Mouse (Mus musculus): Measurements from ENCODE around the gene Myl7.

Myl7 gene

DNA sequence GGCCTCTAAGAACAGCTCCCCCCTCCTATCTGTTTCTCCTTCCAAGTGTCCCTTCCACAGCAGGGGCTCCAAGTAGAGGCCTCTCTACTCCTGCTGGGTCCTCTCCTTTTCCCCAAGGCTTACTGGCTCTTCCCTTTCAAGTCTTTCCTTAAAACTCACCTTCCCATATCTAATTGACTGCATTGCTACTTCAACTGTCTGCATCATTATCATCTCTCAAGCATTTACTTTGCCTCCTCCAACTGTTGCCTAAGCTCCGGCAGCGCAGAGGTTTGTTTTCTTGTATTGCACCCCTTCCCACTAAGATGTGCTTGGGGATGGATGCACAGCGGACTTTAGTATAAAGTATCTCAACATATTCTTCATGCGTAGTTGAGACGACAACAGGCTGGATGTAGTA lies 21.2 kb downstream of the Myl7 start:
- in situ Hi-C loops (cut with MboI; ENCODE audit: unreplicated experiment in 2 of 2): loop anchor here in 1 of 2 experiments (5.0 kb wide), 1 partner anchor 40 kb away; the partner anchor contains the start of gene Polm

DNA sequence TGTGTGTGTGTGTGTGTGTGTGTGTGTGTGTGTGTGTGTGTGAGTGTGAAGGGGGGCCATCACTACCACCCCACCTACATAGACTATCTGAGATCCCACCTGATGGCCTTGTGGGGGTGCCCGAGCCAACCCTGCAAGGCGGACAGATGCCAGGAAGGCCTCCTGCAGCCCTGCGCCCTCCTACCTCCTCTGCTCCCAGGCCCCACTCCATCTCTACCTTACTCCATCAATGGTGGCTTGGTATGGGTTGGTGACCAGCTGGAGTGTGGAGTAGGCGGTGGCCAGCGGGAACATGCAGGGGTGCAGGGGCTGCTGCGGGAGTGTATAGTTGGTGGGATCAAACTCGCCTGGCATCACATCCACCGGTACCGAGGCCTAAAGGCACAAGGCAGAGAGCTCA lies 25.4 kb downstream of the Myl7 start:
- in situ Hi-C loops (cut with MboI; ENCODE audit: unreplicated experiment in 2 of 2): no loop called here

DNA sequence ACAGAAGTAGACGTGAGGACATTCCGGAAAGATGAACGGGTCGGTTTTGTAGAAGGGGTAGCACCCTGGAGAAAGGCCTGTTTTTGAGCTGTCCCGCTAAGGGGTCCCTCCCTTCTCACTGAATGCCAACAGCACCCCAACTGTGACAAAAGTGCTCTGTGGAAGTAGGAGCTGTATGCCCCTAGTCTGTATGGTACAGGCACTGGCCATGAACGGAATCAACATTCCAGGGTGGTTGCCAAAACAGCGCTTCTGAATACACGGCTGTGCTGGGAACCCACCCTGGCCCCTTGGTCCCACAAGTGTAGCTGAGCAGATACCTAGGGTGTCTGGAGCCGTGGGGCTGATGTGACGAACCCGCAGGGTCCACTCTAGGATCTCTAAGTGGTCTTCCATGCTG lies 25.9 kb downstream of the Myl7 start:
- in situ Hi-C loops (cut with MboI; ENCODE audit: unreplicated experiment in 2 of 2): no loop called here

DNA sequence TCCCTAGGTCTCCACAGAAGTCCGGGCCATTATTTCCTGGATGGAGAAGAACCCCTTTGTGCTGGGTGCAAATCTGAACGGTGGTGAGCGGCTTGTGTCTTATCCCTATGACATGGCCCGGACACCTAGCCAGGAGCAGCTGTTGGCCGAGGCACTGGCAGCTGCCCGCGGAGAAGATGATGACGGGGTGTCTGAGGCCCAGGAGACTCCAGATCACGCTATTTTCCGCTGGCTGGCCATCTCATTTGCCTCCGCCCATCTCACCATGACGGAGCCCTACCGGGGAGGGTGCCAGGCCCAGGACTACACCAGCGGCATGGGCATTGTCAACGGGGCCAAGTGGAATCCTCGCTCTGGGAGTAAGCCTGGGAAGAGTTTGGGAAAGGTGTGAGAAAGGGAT lies 28.5 kb downstream of the Myl7 start:
- in situ Hi-C loops (cut with MboI; ENCODE audit: unreplicated experiment in 2 of 2): no loop called here

DNA sequence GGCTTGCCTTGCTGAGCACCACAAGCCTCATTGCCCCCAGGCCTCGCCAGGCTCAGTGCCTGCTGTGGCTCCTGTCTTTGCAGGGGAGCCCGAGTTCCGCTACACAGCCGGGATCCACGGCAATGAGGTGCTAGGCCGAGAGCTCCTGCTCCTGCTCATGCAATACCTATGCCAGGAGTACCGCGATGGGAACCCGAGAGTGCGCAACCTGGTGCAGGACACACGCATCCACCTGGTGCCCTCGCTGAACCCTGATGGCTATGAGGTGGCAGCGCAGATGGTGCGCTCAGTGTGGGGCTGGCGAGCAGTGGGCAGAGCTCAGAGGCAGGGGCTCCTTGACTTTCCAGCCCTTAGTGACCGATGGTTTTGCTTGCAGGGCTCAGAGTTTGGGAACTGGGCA lies 29.3 kb downstream of the Myl7 start:
- in situ Hi-C loops (cut with MboI; ENCODE audit: unreplicated experiment in 2 of 2): no loop called here

GRCm38 (mm10) chr11:5868324-5868723 lies 30.3 kb downstream of the Myl7 start:
- in situ Hi-C loops (cut with MboI; ENCODE audit: unreplicated experiment in 2 of 2): no loop called here

GRCm38 (mm10) chr11:5867196-5867595 lies 31.4 kb downstream of the Myl7 start:
- in situ Hi-C loops (cut with MboI; ENCODE audit: unreplicated experiment in 2 of 2): no loop called here

DNA sequence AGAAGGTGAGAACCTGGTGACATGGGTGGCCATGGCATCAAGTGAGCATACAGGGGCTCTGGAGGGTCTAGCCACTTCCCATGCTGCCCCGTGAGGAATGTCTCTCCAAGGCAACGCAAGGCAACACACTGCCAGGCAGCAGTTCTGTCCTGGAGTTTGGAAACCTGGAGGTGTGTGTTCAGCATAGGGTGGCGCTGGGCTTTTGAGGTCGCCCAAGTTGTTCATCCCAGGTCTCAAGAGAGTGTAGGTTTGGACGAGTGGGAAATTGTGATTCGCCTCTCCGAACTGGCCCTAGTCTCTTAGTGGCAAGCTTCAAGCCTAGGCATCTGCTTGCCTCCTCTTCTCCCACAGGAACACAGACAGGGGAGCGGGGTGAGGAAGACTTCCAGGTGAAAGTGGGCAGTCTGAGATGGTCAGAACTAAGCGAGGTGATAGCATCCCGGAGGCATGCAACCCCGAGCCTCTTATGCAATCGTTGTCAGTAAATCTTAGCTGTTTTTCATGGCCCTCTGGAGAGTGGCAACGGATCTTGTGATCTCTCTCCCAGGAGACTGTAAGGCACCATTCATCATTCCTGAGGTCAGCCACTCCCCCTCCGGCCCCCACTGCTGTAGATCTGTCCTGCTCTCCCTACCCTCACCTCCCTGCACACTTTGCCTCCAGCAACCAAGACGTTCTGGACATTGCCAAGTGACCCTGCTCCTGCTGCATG lies 36.0 kb downstream of the Myl7 start:
- in situ Hi-C loops (cut with MboI; ENCODE audit: unreplicated experiment in 2 of 2): no loop called here

DNA sequence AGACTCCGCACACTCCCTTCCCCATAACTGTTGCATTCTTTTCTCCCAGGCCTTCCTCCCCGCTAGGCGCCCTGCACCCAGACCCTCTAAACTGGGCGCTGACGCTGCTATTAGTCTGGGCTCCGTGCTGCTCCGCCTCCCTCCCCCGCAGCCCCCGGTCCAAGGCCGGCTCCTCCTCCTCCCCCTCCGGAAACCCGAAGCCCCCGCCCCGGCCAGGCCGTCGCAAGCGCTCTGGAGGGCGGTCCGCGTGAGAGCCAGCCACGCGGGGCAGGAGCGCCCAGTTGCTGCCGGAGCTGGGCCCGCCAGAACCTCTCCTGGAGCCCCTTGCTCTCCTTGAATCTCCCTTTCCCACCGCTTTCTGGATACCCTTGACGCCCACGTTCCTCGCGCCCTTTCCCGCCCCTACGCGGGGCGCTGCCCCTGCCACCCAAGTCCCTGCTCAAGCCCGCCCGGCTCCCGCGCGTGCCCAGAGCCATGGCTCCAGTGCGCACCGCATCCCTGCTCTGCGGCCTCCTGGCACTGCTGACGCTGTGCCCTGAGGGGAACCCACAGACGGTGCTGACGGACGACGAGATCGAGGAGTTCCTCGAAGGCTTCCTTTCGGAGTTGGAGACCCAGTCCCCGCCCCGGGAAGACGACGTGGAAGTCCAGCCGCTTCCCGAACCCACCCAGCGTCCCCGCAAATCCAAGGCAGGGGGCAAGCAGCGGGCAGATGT lies 36.7 kb downstream of the Myl7 start, which contains the start of gene Aebp1:
Gene Aebp1 (plus strand): TSS at position 270 of the 716 bp plus-strand sequence.
- in situ Hi-C loops (cut with MboI; ENCODE audit: unreplicated experiment in 2 of 2): no loop called here

DNA sequence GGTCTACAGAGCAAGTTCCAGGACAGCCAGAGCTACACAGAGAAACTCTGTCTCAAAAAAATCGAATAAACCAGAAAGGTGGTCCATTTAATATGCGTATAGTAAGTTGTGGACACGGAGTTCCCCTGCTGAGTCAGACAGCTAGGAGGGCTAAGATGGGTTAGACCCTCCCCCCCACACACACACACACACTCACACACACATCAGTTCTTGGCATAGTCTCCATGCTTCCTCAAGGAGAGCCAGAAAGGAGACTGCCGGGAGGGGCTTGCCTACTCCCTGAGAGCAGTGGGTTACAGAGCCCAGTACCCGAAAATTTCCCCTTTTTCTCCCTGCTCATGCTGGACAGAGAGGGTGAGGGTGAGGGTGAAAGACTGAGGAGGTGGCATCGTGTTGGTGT lies 37.9 kb downstream of the Myl7 start:
- in situ Hi-C loops (cut with MboI; ENCODE audit: unreplicated experiment in 2 of 2): no loop called here

DNA sequence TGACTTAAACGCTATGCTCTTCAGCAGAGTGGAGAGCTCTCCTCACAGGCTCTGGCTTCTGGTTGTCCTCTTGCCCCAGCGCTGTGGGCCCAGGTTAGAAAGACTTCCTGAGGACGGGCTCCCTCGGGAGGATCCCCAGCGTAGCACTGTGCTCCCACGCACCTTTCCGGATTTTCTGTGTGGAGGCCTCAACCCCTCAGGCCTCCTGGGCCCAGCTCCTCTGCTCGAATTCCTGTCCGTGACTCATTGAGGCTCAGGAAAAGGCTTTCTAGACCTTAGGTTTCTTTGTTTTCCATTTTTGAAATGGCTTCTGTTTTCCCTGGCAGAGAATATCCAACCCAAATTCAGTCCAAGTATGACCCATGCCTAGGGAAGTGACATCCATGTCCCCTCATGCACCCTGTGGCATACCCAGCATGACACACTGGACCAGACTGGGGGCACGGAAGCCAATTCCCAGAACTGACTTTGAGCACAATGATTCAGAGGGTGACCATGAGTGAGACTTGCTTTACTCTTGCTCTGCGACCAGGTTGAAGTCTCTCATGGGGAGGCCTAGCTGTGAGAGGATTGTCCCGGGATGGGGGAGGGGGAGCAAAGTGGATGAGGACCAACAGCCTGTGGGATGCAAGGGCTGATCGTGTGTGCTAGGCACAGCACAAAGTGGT lies 38.6 kb downstream of the Myl7 start:
- in situ Hi-C loops (cut with MboI; ENCODE audit: unreplicated experiment in 2 of 2): no loop called here

DNA sequence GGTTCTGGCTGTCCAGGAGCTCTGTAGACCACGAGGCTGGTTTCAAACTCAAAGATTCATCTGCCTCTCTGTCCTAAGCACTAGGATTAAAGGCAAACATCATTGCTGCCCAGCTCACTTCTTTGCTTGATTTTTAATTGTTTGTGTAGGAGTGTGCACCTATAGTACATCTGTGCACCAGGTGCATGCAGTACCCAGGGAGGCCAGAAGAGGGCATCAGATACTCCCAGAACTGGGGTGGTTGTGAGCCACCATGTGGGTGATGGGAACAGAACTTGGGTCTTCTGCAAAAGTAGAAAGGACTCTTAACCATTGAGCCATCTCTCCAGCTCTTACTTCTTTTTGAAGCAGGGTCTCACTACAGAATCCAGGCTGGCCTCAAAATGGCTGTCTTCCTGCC lies 39.9 kb downstream of the Myl7 start:
- in situ Hi-C loops (cut with MboI; ENCODE audit: unreplicated experiment in 2 of 2): no loop called here

DNA sequence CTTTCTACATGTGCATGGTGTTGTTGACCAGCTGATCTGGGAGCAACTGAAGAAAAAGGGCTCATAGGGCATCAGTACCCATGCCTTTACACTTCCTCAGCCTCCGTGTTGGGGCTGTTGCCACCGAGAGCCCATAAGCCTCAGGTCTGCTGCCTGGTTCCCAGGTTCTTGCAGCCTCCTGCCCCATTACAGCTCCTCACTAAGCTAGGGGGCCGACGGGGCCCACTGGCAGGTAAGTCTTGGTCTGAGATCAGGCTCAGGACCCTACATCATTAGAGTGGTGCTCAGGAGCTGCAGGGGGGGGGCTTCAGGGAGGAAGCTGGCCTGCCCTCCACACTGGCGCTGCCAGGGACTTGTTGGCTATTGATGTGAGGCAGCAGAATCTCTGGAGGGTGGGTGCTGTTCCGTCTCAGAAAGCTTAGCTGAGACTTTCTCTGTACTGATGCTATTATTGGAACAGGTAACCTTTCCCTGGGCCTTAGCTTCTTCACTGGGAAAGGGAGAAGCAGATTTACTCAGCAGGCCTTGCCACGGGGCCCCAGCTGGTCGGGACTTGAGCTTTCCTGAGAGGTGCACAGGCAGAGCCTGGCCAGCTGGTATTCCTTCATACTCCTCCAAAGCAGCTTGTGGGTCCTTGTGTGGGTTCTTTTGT lies 42.0 kb downstream of the Myl7 start:
- in situ Hi-C loops (cut with MboI; ENCODE audit: unreplicated experiment in 2 of 2): no loop called here

DNA sequence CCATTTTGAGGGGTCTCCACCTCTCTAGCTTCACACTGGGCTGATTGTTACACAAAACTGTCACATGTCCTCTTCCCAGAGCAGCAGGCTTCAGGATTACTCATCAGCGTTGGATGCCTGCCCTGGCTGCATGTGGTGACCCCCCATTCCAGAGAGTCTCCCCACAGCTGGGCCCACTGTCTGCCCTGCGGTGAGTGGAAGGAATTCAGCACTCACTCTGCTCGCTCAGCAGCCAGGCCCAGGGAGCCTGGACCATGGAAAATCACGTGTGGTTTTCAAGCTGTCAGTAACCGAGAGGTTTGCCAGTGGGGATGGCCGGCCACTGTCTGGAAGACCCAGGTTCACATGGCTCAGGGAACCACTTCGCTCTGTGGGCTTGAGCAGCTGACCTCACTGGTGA lies 42.7 kb downstream of the Myl7 start:
- in situ Hi-C loops (cut with MboI; ENCODE audit: unreplicated experiment in 2 of 2): no loop called here

DNA sequence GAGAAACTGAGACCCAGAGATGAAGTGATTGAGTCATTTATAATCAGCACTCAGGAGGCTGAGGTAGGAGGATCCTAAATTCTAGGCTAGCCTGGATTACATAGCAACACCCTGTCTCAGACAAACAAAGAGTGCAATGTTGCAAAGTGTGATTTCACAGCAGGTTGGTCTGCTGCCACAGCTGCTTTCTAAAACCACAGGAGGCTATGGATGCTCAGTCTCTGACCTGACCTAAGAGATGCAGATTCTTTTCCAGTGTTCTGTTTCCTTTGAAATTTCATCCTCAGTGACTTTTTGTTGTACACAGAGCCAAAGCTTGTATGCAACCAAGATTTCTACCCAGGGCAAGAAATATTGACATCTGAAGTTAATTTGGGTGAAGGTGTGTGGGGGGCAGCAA lies 43.1 kb downstream of the Myl7 start:
- in situ Hi-C loops (cut with MboI; ENCODE audit: unreplicated experiment in 2 of 2): no loop called here

DNA sequence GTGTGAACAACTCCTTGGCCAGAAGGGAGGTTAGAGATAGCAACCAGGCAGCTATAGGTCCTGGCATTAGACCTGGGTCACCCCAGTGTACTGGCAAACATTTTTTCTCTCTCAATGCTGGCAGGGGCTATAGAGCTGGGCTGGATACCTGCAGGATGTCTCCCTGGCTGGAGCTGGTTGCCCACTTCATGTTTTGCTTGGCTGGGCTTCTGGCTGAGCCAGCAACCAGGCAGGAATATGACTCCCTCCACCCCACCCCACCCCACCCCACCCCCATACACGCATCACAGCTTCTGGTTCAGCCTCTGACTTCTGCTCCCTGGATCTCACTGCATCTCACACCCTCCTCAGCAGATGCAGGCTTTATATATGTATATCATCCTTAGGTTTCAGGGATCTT lies 46.3 kb downstream of the Myl7 start:
- in situ Hi-C loops (cut with MboI; ENCODE audit: unreplicated experiment in 2 of 2): no loop called here

DNA sequence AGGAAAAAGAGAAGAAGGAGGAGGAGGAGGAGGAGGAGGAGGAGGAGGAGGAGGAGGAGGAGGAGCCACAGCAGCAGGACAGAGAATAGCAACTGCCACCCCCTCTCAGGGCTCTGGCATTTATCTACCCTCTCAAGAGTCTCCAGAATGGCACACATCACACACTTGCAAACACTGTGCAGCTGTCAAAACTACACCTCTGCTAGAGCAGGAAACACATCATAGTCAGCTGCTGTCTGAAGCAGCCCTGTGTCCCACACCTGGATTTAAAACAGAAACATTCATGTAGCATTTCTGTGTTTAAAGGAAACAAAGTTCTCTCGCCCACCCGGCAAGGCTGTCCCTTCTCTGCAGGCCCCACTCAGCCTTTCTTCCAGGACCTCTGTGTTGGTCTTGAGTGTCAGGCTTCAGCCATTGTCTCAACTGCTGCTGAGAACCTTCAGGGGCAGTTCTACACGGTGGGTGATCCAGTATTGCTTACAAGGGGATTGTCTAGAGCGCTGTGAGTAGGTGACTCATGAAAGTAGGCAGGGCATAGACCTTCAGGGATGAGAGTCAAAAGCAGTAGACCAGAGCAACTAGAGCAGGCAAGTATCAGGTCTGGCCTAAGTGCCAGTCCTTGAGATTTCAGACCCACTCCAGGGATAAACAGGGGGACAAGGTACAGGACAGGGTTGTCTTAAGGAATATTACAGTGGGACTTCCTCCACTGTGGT lies 47.4 kb downstream of the Myl7 start:
- in situ Hi-C loops (cut with MboI; ENCODE audit: unreplicated experiment in 2 of 2): no loop called here

DNA sequence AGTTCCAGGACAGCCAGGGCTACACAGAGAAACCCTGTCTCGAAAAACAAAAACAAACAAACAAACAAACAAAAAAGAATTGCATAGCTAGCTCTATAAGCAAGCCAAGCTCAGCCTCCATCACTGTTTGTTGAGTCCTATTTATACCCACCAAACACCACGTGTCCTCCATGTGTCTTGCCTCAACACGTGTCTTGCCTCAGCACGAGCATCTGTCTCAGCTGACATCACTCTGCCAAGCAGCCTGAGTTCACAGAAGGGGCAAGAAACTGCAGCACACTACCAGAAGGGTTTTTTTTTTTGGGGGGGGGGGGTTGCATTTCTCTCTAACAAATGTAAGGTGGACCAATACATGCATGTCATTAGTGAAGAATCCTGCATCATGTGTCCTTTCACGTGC lies 48.1 kb downstream of the Myl7 start:
- in situ Hi-C loops (cut with MboI; ENCODE audit: unreplicated experiment in 2 of 2): no loop called here

- in situ Hi-C loops (cut with MboI; ENCODE audit: unreplicated experiment in 2 of 2): no loop called here
Measured at GRCm38 (mm10) chr11:5849316-5849715, 49.3 kb downstream of the Myl7 start.

DNA sequence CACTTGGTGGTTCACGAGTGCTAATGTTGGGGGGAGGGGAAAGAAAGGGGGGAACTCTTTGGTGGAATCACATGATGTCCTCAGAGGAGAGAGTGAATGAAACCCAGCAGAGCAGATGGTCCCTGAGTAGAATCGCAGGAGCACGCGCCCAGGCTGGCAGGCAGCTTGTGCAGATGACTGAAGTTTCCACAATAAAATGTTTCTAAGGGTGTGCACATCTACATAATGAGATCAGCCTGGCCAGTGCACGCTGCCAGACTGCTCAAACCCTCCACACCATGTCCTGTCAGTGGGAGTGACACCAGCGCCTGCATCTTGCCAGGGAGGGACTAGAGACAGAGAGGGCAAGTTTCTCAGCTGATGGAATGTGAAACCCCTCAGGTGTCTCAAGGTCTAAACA lies 49.8 kb downstream of the Myl7 start:
- in situ Hi-C loops (cut with MboI; ENCODE audit: unreplicated experiment in 2 of 2): no loop called here

Data from v-Abl transformed pro-B cells (cell line).